ENCODE assay signal across 8 mouse cellular contexts in the genomic region with DNA sequence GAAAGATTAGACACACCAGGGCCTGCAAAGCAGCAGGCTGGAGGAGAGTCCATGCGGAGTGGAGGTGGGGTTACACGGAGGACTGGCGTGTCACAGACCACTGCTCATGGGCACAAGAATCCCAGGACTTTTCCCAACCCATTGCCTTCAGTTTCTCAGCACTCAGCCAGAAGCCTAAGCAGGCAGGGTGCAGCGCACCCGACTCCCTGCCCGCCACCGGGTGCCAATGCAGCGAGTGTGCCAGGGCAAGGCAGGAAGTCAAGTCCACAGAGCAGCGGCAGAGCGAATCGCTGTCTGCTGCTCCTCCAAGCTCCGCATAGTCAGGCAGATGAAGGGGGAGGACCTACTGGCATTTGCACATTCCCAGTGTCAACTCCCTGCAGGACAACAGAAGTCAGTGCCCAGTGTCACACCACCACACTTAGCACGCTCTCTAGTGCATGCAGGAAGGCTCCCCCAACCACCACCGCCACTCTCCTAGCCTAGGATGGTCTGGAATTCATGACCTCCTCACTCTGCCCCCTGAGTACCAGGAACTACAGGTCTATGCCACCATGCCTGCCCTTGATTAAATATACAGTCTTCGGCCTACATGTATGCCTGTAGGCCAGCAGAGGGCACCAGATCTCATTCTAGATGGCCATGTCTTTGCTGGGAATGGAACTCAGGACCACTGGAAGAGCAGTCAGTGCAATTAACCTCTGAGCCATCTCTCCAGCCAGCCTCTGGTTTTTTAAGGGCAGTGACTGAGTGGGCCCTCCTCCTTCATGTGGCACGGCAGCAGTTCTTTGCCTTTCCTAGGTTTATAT. TPM values are rescaled to one million over a fixed set of nuclear protein-coding genes. Genes with fewer than 3 reads are reported as not detected.
A peak's percentile ranks its signal among the peaks of the same experiment; 100 is the strongest.
DNase-seq lines count a peak whose midpoint lies in the region; ATAC-seq and TF ChIP-seq lines count a peak whose summit lies in the region.

No protein-coding gene starts in this region.

- WGBS in hindbrain, postnatal 0 days: 37% methylated on average over 16 of the region's 16 CpGs
- 43% methylated on average over 16 of the region's 16 CpGs for WGBS in stomach, postnatal 0 days

- TF ChIP-seq CTCF in testis, adult 2 months (IDR thresholded peaks at IDR 0.05; ENCODE audit: control insufficient read depth, insufficient read depth, insufficient replicate concordance, low read depth, low read length): peak; percentile 18; the same call in 1 of the 2 replicates
- TF ChIP-seq CTCF in hindbrain, postnatal 0 days (IDR thresholded peaks at IDR 0.05; ENCODE audit: low read depth): peak; percentile 90
- TF ChIP-seq CTCF in stomach, postnatal 0 days (IDR thresholded peaks at IDR 0.05; ENCODE audit: low read depth): peak; percentile 90

- no peak overlapping the region for H3K27ac ChIP-seq in testis, adult 2 months (ENCODE audit: control insufficient read depth, insufficient read depth, low read depth, low read length)
- H3K27ac ChIP-seq in hindbrain, postnatal 0 days: no peak overlapping the region
- no peak overlapping the region for H3K27ac ChIP-seq in stomach, postnatal 0 days (replicated peaks)

- H3K36me3 ChIP-seq in testis, adult 2 months (ENCODE audit: control insufficient read depth, insufficient read depth, low read length): no peaks in the 10 kb centered on the region
- H3K36me3 ChIP-seq in hindbrain, postnatal 0 days (ENCODE audit: insufficient read depth, low read length): no peaks in the 10 kb centered on the region
- H3K36me3 ChIP-seq in stomach, postnatal 0 days (ENCODE audit: control insufficient read depth, insufficient read depth, low read length): no peaks in the 10 kb centered on the region

- TF ChIP-seq POLR2A in testis, adult 2 months (IDR thresholded peaks at IDR 0.05; ENCODE audit: control insufficient read depth, low read depth, low read length): no peak

- peak; percentile 47 for DNase-seq in cerebellum, adult 9-10 months
- DNase-seq in cerebellum, adult 11 months: no peak
- DNase-seq in testis, postnatal 14 days (ENCODE audit: low spot score): no peak
- peak; percentile 78 for DNase-seq in embryo, embryonic 11 days
- DNase-seq in hindbrain, postnatal 0 days (ENCODE audit: low spot score): peak; percentile 76
- peak; percentile 53 for DNase-seq in lung, postnatal 14 days
- DNase-seq in stomach, postnatal 0 days (ENCODE audit: low spot score): peak; percentile 59

- H3K4me3 ChIP-seq in testis, adult 2 months (ENCODE audit: control insufficient read depth, low read depth, low read length): no peak overlapping the region
- no peak overlapping the region for H3K4me3 ChIP-seq in hindbrain, postnatal 0 days (ENCODE audit: low read length)
- no peak overlapping the region for H3K4me3 ChIP-seq in stomach, postnatal 0 days (ENCODE audit: low read depth, low read length)

- H3K27me3 ChIP-seq in testis, adult 2 months (ENCODE audit: control insufficient read depth, insufficient read depth, low read length): no peaks in the 10 kb centered on the region
- H3K27me3 ChIP-seq in hindbrain, postnatal 0 days (ENCODE audit: insufficient read depth, low read length): no peaks in the 10 kb centered on the region
- no peaks in the 10 kb centered on the region for H3K27me3 ChIP-seq in stomach, postnatal 0 days (ENCODE audit: control insufficient read depth, insufficient read depth, low read length)

- peak; percentile 44; the same call in 1 of the 2 replicates for ATAC-seq in hindbrain, postnatal 0 days
- 0 out of 2 replicates have a peak, but pooled peaks have one; percentile 41 for ATAC-seq in stomach, postnatal 0 days (ENCODE audit: low FRiP score, low TSS enrichment)

- no peak overlapping the region for H3K9ac ChIP-seq in hindbrain, postnatal 0 days (replicated peaks; ENCODE audit: low read length)
- H3K9ac ChIP-seq in stomach, postnatal 0 days (ENCODE audit: low read length): no peak overlapping the region

- H3K4me2 ChIP-seq in hindbrain, postnatal 0 days (ENCODE audit: low read depth, low read length): no peak overlapping the region
- no peak overlapping the region for H3K4me2 ChIP-seq in stomach, postnatal 0 days (replicated peaks; ENCODE audit: low read depth)

- peaks cover 6% of the 10 kb centered on the region for H3K4me1 ChIP-seq in testis, adult 2 months (ENCODE audit: control insufficient read depth, insufficient read depth, low read length)
- H3K4me1 ChIP-seq in hindbrain, postnatal 0 days (ENCODE audit: insufficient read depth, low read length): no peaks in the 10 kb centered on the region; the same call in 1 of the 2 replicates
- H3K4me1 ChIP-seq in stomach, postnatal 0 days (replicated peaks; ENCODE audit: control insufficient read depth, insufficient read depth): no peaks in the 10 kb centered on the region

- H3K9me3 ChIP-seq in hindbrain, postnatal 0 days (ENCODE audit: low read length): no peaks in the 10 kb centered on the region
- no peaks in the 10 kb centered on the region for H3K9me3 ChIP-seq in stomach, postnatal 0 days (ENCODE audit: control insufficient read depth, low read length)

- no peak for TF ChIP-seq EP300 in stomach, postnatal 0 days (optimal IDR thresholded peaks at IDR 0.05)

RNA-seq across cellular contexts. Expression of a gene that starts 2.5 kb away (rescaled TPM):
- polyA plus RNA-seq in testis, adult 2 months (2012; rRNA removed): 0.44 and 0.76 TPM in 2 replicates
- total RNA-seq in hindbrain, postnatal 0 days (2014; rRNA removed): 1.7 and 1.9 TPM in 2 replicates
- polyA plus RNA-seq in hindbrain, postnatal 0 days (2015; fragmentation: Nextera tagmentation; extraction: Ambion mirVana): 0.72 and 0.81 TPM in 2 replicates
- 1.8 and 1.9 TPM in 2 replicates for polyA plus RNA-seq in stomach, postnatal 0 days (2015; fragmentation: Nextera tagmentation; extraction: Ambion mirVana)

RNA-seq across cellular contexts. Expression of a gene that starts 5.2 kb away (rescaled TPM):
- 73.6 and 81.2 TPM in 2 replicates for polyA plus RNA-seq in testis, adult 2 months (2012; rRNA removed)
- 144 and 154 TPM in 2 replicates for total RNA-seq in hindbrain, postnatal 0 days (2014; rRNA removed)
- 248 and 258 TPM in 2 replicates for polyA plus RNA-seq in hindbrain, postnatal 0 days (2015; fragmentation: Nextera tagmentation; extraction: Ambion mirVana)
- 183 and 197 TPM in 2 replicates for polyA plus RNA-seq in stomach, postnatal 0 days (2015; fragmentation: Nextera tagmentation; extraction: Ambion mirVana)

RNA-seq across cellular contexts. Expression of a gene that starts 37.4 kb away (rescaled TPM):
- polyA plus RNA-seq in testis, adult 2 months (2012; rRNA removed): 41.9 and 46.2 TPM in 2 replicates
- total RNA-seq in hindbrain, postnatal 0 days (2014; rRNA removed): 223 and 230 TPM in 2 replicates
- 123 and 128 TPM in 2 replicates for polyA plus RNA-seq in hindbrain, postnatal 0 days (2015; fragmentation: Nextera tagmentation; extraction: Ambion mirVana)
- 30.8 and 35.5 TPM in 2 replicates for polyA plus RNA-seq in stomach, postnatal 0 days (2015; fragmentation: Nextera tagmentation; extraction: Ambion mirVana)

RNA-seq across cellular contexts. Expression of a gene that starts 50.2 kb away (rescaled TPM):
- polyA plus RNA-seq in testis, adult 2 months (2012; rRNA removed): 11.4 and 13.8 TPM in 2 replicates
- 4.8 and 8.5 TPM in 2 replicates for total RNA-seq in hindbrain, postnatal 0 days (2014; rRNA removed)
- polyA plus RNA-seq in hindbrain, postnatal 0 days (2015; fragmentation: Nextera tagmentation; extraction: Ambion mirVana): 5.0 and 6.2 TPM in 2 replicates
- polyA plus RNA-seq in stomach, postnatal 0 days (2015; fragmentation: Nextera tagmentation; extraction: Ambion mirVana): 6.7 and 7.7 TPM in 2 replicates

RNA-seq across cellular contexts. Expression of a gene that starts 50.2 kb away (rescaled TPM):
- 4.2 and 5.5 TPM in 2 replicates for polyA plus RNA-seq in testis, adult 2 months (2012; rRNA removed)
- total RNA-seq in hindbrain, postnatal 0 days (2014; rRNA removed): 6.7 and 9.6 TPM in 2 replicates
- polyA plus RNA-seq in hindbrain, postnatal 0 days (2015; fragmentation: Nextera tagmentation; extraction: Ambion mirVana): 5.4 and 5.7 TPM in 2 replicates
- 3.6 and 4.7 TPM in 2 replicates for polyA plus RNA-seq in stomach, postnatal 0 days (2015; fragmentation: Nextera tagmentation; extraction: Ambion mirVana)

Comparison
In these comparisons a context has a peak if more than half of its experiments do, and no peak if none do; other contexts are left out.
1. DNase-seq: peak in cerebellum, adult 9-10 months (single experiment), embryo, embryonic 11 days (single experiment), hindbrain, postnatal 0 days (single experiment), lung, postnatal 14 days (single experiment) and stomach, postnatal 0 days (single experiment); none in cerebellum, adult 11 months (single experiment) and testis, postnatal 14 days (single experiment).
2. CTCF ChIP-seq: peak in every context shown above with its lines; median percentile 90 in hindbrain, postnatal 0 days; 90 in stomach, postnatal 0 days; 18 in testis, adult 2 months.